In genomic region chr3:131302452-131303319, GRCm38 (mm10) we compare ENCODE assay signal across 8 mouse cellular contexts. TPM values are rescaled to one million over a fixed set of nuclear protein-coding genes. Genes with fewer than 3 reads are reported as not detected.
DNase-seq lines count a peak whose midpoint lies in the region; ATAC-seq and TF ChIP-seq lines count a peak whose summit lies in the region.

Gene Cyp2u1 (minus strand): TSS chr3:131303227.

- H3K27me3 ChIP-seq in embryonic facial prominence, embryonic 11.5 days (ENCODE audit: control insufficient read depth, insufficient read depth, low read length): no peaks in the 10 kb centered on the region
- H3K27me3 ChIP-seq in heart, adult 2 months (ENCODE audit: control insufficient read depth, insufficient read depth, low read length): no peaks in the 10 kb centered on the region
- no peaks in the 10 kb centered on the region for H3K27me3 ChIP-seq in kidney, adult 2 months (replicated peaks; ENCODE audit: control insufficient read depth, insufficient read depth, low read length)
- H3K27me3 ChIP-seq in limb, embryonic 12.5 days: peaks cover 7% of the 10 kb centered on the region
- no peaks in the 10 kb centered on the region for H3K27me3 ChIP-seq in midbrain, embryonic 14.5 days (ENCODE audit: control insufficient read depth, insufficient read depth, low read length)

- ATAC-seq in embryonic facial prominence, embryonic 11.5 days (replicated peaks; ENCODE audit: insufficient number of reproducible peaks, low FRiP score, low TSS enrichment, low read depth): peak; percentile 95
- peak; percentile 94 for ATAC-seq in limb, embryonic 12.5 days (ENCODE audit: insufficient number of reproducible peaks, insufficient read depth, low FRiP score, low TSS enrichment, low read depth)
- peak; percentile 98 for ATAC-seq in midbrain, embryonic 14.5 days (ENCODE audit: low FRiP score, low TSS enrichment)

- H3K36me3 ChIP-seq in embryonic facial prominence, embryonic 11.5 days (replicated peaks; ENCODE audit: control insufficient read depth, insufficient read depth, low read depth, low read length): no peaks in the 10 kb centered on the region
- H3K36me3 ChIP-seq in heart, adult 2 months (ENCODE audit: control insufficient read depth, insufficient read depth, low read length): no peaks in the 10 kb centered on the region
- no peaks in the 10 kb centered on the region for H3K36me3 ChIP-seq in kidney, adult 2 months (ENCODE audit: control insufficient read depth, insufficient read depth, low read length)
- H3K36me3 ChIP-seq in limb, embryonic 12.5 days: no peaks in the 10 kb centered on the region
- no peaks in the 10 kb centered on the region; the same call in 1 of the 2 replicates for H3K36me3 ChIP-seq in midbrain, embryonic 14.5 days (ENCODE audit: control insufficient read depth, insufficient read depth, low read length)

- H3K9me3 ChIP-seq in embryonic facial prominence, embryonic 11.5 days (replicated peaks; ENCODE audit: control insufficient read depth, low read length): no peaks in the 10 kb centered on the region
- no peaks in the 10 kb centered on the region for H3K9me3 ChIP-seq in limb, embryonic 12.5 days
- no peaks in the 10 kb centered on the region for H3K9me3 ChIP-seq in midbrain, embryonic 14.5 days (ENCODE audit: control insufficient read depth, low read length)

- TF ChIP-seq EP300 in heart, adult 2 months (IDR thresholded peaks at IDR 0.05; ENCODE audit: insufficient read depth, low read depth, low read length): no peak

- DNase-seq in 3134 (ENCODE audit: extremely low read depth, insufficient read length, low spot score): peak; percentile 96
- DNase-seq in adrenal gland, postnatal 14 days: peak; percentile 93
- DNase-seq in embryonic facial prominence, embryonic 11.5 days (ENCODE audit: low spot score): peak; percentile 93
- DNase-seq in heart, adult 2 months: peak; percentile 92 to 95
- DNase-seq in kidney, adult 2 months: peak; percentile 96
- DNase-seq in midbrain, embryonic 14.5 days: peak; percentile 95
- peak; percentile 58 for DNase-seq in spleen, adult 12 weeks (ENCODE audit: low spot score)

- TF ChIP-seq POLR2A in heart, adult 2 months (IDR thresholded peaks at IDR 0.05; ENCODE audit: insufficient read depth, low read depth, low read length): peak; percentile 77
- TF ChIP-seq POLR2A in kidney, adult 2 months (IDR thresholded peaks at IDR 0.05; ENCODE audit: low read depth, low read length): peak; percentile 53

- no peaks in the 10 kb centered on the region for H3K79me2 ChIP-seq in heart, adult 2 months (replicated peaks; ENCODE audit: control insufficient read depth, insufficient read depth, low read length)

- H3K4me1 ChIP-seq in embryonic facial prominence, embryonic 11.5 days (ENCODE audit: control insufficient read depth, insufficient read depth, low read length): no peaks in the 10 kb centered on the region; the same call in 1 of the 2 replicates
- no peaks in the 10 kb centered on the region for H3K4me1 ChIP-seq in heart, adult 2 months (ENCODE audit: control insufficient read depth, insufficient read depth, low read length)
- H3K4me1 ChIP-seq in kidney, adult 2 months (ENCODE audit: control insufficient read depth, insufficient read depth, low read length): no peaks in the 10 kb centered on the region; the same call in 1 of the 2 replicates
- peaks cover 17% of the 10 kb centered on the region; the same call in 1 of the 2 replicates for H3K4me1 ChIP-seq in limb, embryonic 12.5 days (replicated peaks)
- 0 out of 2 replicates have a peak, but pooled peaks cover 5% of the 10 kb centered on the region for H3K4me1 ChIP-seq in midbrain, embryonic 14.5 days (ENCODE audit: control insufficient read depth, insufficient read depth, low read length)

- H3K4me3 ChIP-seq in embryonic facial prominence, embryonic 11.5 days (ENCODE audit: low read depth, low read length): peak within 1 kb of the TSS; percentile 77
- H3K4me3 ChIP-seq in heart, adult 2 months: peak within 1 kb of the TSS; percentile 96
- H3K4me3 ChIP-seq in kidney, adult 2 months (ENCODE audit: insufficient read depth, low read depth, low read length): peak within 1 kb of the TSS; percentile 90
- peak within 1 kb of the TSS; percentile 74 for H3K4me3 ChIP-seq in limb, embryonic 12.5 days (replicated peaks)
- peak within 1 kb of the TSS; percentile 86 for H3K4me3 ChIP-seq in midbrain, embryonic 14.5 days (replicated peaks; ENCODE audit: low read depth, low read length)

- under 1% methylated on average over 69 of the region's 71 CpGs for WGBS in embryonic facial prominence, embryonic 11.5 days
- WGBS in heart, adult 2 months: under 1% methylated on average over 71 of the region's 71 CpGs
- 1% methylated on average over 71 of the region's 71 CpGs for WGBS in kidney, adult 2 months
- under 1% methylated on average over 71 of the region's 71 CpGs for WGBS in limb, embryonic 12.5 days
- WGBS in midbrain, embryonic 14.5 days: under 1% methylated on average over 71 of the region's 71 CpGs

- intact Hi-C loops in heart, adult 2 months (cut with DNase I): loop anchor here (1.0 to 5.0 kb wide), 2 partner anchors 30 to 250 kb away; partner anchors contain the start of gene Hadh

- H3K9ac ChIP-seq in embryonic facial prominence, embryonic 11.5 days (replicated peaks; ENCODE audit: low read length): peak within 1 kb of the TSS; percentile 47
- peak within 1 kb of the TSS; percentile 85 for H3K9ac ChIP-seq in heart, adult 2 months (ENCODE audit: low read depth, low read length)
- H3K9ac ChIP-seq in limb, embryonic 12.5 days (replicated peaks): peak within 1 kb of the TSS; percentile 67
- peak within 1 kb of the TSS; percentile 78 for H3K9ac ChIP-seq in midbrain, embryonic 14.5 days (replicated peaks; ENCODE audit: low read length)

- peak within 1 kb of the TSS; percentile 95 for H3K4me2 ChIP-seq in embryonic facial prominence, embryonic 11.5 days (ENCODE audit: low read depth, low read length)
- H3K4me2 ChIP-seq in limb, embryonic 12.5 days: peak within 1 kb of the TSS; percentile 97
- H3K4me2 ChIP-seq in midbrain, embryonic 14.5 days (ENCODE audit: low read length): peak within 1 kb of the TSS; percentile 92

- no peak within 1 kb of the TSS for H3K27ac ChIP-seq in embryonic facial prominence, embryonic 11.5 days (replicated peaks; ENCODE audit: low read depth, low read length)
- H3K27ac ChIP-seq in heart, adult 2 months: peak within 1 kb of the TSS; percentile 81
- peak within 1 kb of the TSS; percentile 58 for H3K27ac ChIP-seq in kidney, adult 2 months (ENCODE audit: insufficient read depth, low read depth, low read length)
- H3K27ac ChIP-seq in limb, embryonic 12.5 days: no peak within 1 kb of the TSS
- peak within 1 kb of the TSS; percentile 82 for H3K27ac ChIP-seq in midbrain, embryonic 14.5 days (replicated peaks; ENCODE audit: low read depth, low read length)

- TF ChIP-seq CTCF in heart, adult 2 months (IDR thresholded peaks at IDR 0.05): peak; percentile 31; the same call in 1 of the 2 replicates
- TF ChIP-seq CTCF in kidney, adult 2 months (conservative IDR thresholded peaks at IDR 0.05; ENCODE audit: insufficient read depth, insufficient read length, low read depth, low read length): no peak

RNA-seq across cellular contexts. Expression of gene Cyp2u1, which starts in this region (rescaled TPM):
- 17.8 and 22.7 TPM in 2 replicates for total RNA-seq in adrenal gland, postnatal 14 days (2021)
- 1.4 and 2.4 TPM in 2 replicates for polyA plus RNA-seq in embryonic facial prominence, embryonic 11.5 days (2014; fragmentation: Nextera tagmentation; extraction: Ambion mirVana)
- 10 to 100 TPM; 32.8 to 40.9 TPM for total RNA-seq in heart, adult 2 months (2021)
- 13.0 and 15.0 TPM in 2 replicates for polyA plus RNA-seq in heart, adult 2 months (2012; rRNA removed)
- polyA plus RNA-seq in kidney, adult 2 months (2012; rRNA removed): 7.8 and 9.4 TPM in 2 replicates
- polyA plus RNA-seq in limb, embryonic 12.5 days (2016; fragmentation: Nextera tagmentation; extraction: Ambion mirVana): 2.0 and 2.4 TPM in 2 replicates
- 6.4 and 6.7 TPM in 2 replicates for polyA plus RNA-seq in midbrain, embryonic 14.5 days (2014; fragmentation: Nextera tagmentation; extraction: Ambion mirVana)

Comparison
In these comparisons a context has a peak if more than half of its experiments do, and no peak if none do; other contexts are left out.
1. H3K27ac ChIP-seq: peak in heart, adult 2 months (single experiment), kidney, adult 2 months (single experiment) and midbrain, embryonic 14.5 days (single experiment); none in embryonic facial prominence, embryonic 11.5 days (single experiment) and limb, embryonic 12.5 days (single experiment).
2. Peak in every context shown above with its lines, with median percentiles within 50 percentile points of each other: DNase-seq, ATAC-seq, H3K4me2 ChIP-seq, H3K4me3 ChIP-seq and H3K9ac ChIP-seq.